Mouse (Mus musculus): ENCODE measurements at regions not wholly inside any gene's neighbourhood (a gene's known extent, or its start where the extent isn't known, plus 50 kb on each side); places are given as distances from the start of the nearest gene placed in this dataset.

DNA sequence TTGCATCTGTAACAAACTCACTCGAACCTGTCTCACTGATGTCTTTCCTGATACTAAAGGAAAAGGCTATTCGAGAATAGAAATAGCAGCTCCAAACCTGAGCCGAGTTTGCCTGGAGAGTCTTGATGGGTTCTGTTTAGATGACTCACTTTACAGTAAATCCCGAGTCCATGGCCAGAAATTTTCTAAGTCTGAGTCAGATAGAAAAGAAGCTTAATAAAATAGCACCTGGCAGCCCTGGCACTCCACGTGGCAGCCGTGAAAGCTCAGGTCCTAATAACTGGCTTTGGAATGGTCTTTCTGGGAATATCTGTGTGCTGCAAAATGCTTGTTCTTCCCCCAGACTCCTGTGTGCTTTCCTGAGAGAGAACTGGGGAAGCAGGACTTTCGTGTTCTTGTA lies 220.0 kb downstream of the Adgb start:
- TF ChIP-seq POLR2A (IDR thresholded peaks at IDR 0.05; ENCODE audit: low read depth, low read length) (no peak), CTCF (conservative IDR thresholded peaks at IDR 0.05 in 1 of 2, IDR thresholded peaks at IDR 0.05 in 1 of 2; ENCODE audit: low read depth in 2 of 2, low read length in 2 of 2) (no peak), CHD2 (IDR thresholded peaks at IDR 0.05; ENCODE audit: low read length) (no peak), EP300 (IDR thresholded peaks at IDR 0.05; ENCODE audit: low read length) (no peak), JUND (conservative IDR thresholded peaks at IDR 0.05; ENCODE audit: low read depth, low read length) (no peak), E2F4 (IDR thresholded peaks at IDR 0.05; ENCODE audit: insufficient replicate concordance, low read depth, low read length) (no peak), SMC3 (IDR thresholded peaks at IDR 0.05; ENCODE audit: low read depth, low read length) (no peak), MYC (IDR thresholded peaks at IDR 0.05; ENCODE audit: low read depth, low read length) (no peak), ZC3H11A (IDR thresholded peaks at IDR 0.05; ENCODE audit: low read depth, low read length) (no peak)
